Mouse (Mus musculus): ENCODE measurements at regions not wholly inside any gene's neighbourhood (a gene's known extent, or its start where the extent isn't known, plus 50 kb on each side); places are given as distances from the start of the nearest gene placed in this dataset.

DNA sequence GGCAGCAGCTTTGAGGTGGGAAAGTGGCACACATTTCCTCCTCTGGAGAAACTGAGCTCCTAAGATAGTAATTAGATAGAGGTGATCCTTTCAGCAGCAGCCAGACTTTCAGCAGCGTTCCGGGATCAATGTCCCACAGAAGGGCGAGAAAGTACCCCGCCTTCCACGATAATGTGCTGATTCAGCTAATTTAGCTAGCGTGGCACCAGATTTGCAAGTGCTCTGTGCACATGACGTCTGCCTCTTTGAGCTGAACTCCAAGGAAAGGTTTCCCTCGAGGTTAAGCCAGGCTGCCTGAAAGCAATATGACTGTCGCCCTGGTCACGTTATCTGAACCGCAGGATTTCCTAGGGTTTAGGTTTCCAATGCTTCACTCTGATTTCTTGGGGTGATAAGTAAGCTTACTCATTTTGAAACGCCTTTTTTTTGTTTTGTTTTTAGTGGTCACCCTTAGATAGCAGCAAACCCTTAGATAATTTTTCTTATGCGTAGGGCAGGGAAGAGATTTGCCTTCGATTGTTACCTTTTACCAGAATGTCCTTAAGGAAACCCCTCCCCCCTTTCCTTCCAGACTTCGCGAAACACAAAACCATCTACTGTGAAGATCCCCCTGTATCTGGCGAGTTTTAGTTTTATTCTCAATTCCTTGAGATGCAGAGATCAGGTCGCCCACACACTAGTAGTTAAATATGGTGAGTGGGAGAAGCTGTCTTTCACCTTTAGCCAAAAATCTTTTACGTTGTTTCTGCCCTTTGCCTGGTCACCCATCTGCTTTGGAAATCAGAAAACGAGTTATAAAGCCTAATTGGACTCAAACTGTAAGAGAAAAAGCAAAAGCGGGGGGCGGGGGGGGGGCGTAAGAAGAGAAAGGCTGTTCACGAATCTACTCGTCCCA, 64.3 kb upstream of the Cxadr start:
- Histone ChIP-seq H3K36me3 (ENCODE audit: control insufficient read depth, insufficient read depth, low read length) (no peaks in the 10 kb centered on the region), H3K27me3 (ENCODE audit: control insufficient read depth, insufficient read depth, low read length) (peaks cover 4% of the 10 kb centered on the region; the same call in 1 of the 2 replicates), H3K9me3 (ENCODE audit: control insufficient read depth, low read length) (no peaks in the 10 kb centered on the region), H3K4me2 (replicated peaks; ENCODE audit: low read depth, low read length, severe bottlenecking) (peak overlapping the region; percentile 87), H3K9ac (ENCODE audit: low read depth, low read length, severe bottlenecking) (peak overlapping the region; percentile 53), H3K27ac (replicated peaks; ENCODE audit: low read depth, low read length) (0 out of 2 replicates have a peak overlapping the region, but pooled peaks have one; percentile 19), H3K4me3 (replicated peaks; ENCODE audit: low read length) (peak overlapping the region; percentile 45), H3K4me1 (ENCODE audit: control insufficient read depth, insufficient read depth, low read length) (no peaks in the 10 kb centered on the region)
- TF ChIP-seq POLR2A (IDR thresholded peaks at IDR 0.05; ENCODE audit: borderline replicate concordance, extremely low read depth, insufficient read depth, insufficient read length): no peak
- WGBS: 5% methylated on average over 25 of the region's 25 CpGs
- peak; percentile 45 for DNase-seq (ENCODE audit: low spot score)
- peak; percentile 44; the same call in 1 of the 2 replicates for ATAC-seq (ENCODE audit: low FRiP score, low read depth)

DNA sequence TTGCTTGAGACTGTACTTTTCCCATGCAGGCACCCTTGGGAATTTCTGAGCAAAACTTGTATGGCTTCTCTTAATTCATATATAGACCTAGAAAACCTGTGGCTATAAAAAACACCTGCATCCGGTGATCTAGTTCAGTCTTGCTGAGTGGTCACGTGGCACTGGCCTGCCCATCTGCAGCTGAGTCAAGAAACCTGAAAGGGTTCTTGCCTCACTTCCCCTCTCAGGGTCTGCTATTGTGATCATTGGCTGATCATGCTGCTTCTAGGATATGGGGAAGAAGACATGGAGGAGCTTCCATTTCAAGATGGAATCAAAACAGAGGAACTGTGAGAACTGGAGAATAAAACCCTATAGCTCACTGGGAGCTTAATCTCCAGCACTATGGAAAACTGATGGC, 69.1 kb upstream of the Cxadr start:
- Histone ChIP-seq H3K27me3 (ENCODE audit: control insufficient read depth, insufficient read depth, low read length) (peaks cover 4% of the 10 kb centered on the region; the same call in 1 of the 2 replicates), H3K36me3 (ENCODE audit: control insufficient read depth, insufficient read depth, low read length) (no peaks in the 10 kb centered on the region), H3K27ac (replicated peaks; ENCODE audit: low read depth, low read length) (no peak overlapping the region), H3K4me1 (ENCODE audit: control insufficient read depth, insufficient read depth, low read length) (no peaks in the 10 kb centered on the region), H3K9me3 (ENCODE audit: control insufficient read depth, low read length) (0 out of 2 replicates have a peak, but pooled peaks cover 5% of the 10 kb centered on the region), H3K4me2 (replicated peaks; ENCODE audit: low read depth, low read length, severe bottlenecking) (no peak overlapping the region), H3K4me3 (replicated peaks; ENCODE audit: low read length) (no peak overlapping the region), H3K9ac (ENCODE audit: low read depth, low read length, severe bottlenecking) (no peak overlapping the region)
- no peak for TF ChIP-seq POLR2A (IDR thresholded peaks at IDR 0.05; ENCODE audit: borderline replicate concordance, extremely low read depth, insufficient read depth, insufficient read length)
- no peak for DNase-seq (ENCODE audit: low spot score)
- no peak for ATAC-seq (ENCODE audit: low FRiP score, low read depth)
- 65% methylated on average over 2 of the region's 2 CpGs for WGBS

DNA sequence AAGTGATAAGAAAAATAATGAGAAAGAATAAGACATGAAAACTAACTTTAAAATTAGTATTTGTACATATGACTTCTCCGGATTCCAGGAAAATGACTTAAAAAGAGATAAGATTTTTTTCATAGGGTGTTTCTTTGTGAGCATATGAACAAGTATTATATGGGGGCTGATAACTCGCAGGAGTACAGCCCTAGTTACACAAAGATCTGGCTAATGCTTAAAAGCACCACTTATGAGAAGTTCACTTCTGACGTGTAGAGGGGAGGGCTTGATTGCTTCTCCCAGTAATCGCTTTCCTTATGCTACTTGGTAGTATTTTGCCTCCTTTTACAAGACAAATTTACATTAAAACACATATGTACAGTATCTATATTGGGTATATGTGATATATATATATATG, 72.3 kb upstream of the Cxadr start:
- H3K36me3 ChIP-seq (ENCODE audit: control insufficient read depth, insufficient read depth, low read length): no peaks in the 10 kb centered on the region
- H3K4me1 ChIP-seq (ENCODE audit: control insufficient read depth, insufficient read depth, low read length): no peaks in the 10 kb centered on the region
- no peak for ATAC-seq (ENCODE audit: low FRiP score, low read depth)

DNA sequence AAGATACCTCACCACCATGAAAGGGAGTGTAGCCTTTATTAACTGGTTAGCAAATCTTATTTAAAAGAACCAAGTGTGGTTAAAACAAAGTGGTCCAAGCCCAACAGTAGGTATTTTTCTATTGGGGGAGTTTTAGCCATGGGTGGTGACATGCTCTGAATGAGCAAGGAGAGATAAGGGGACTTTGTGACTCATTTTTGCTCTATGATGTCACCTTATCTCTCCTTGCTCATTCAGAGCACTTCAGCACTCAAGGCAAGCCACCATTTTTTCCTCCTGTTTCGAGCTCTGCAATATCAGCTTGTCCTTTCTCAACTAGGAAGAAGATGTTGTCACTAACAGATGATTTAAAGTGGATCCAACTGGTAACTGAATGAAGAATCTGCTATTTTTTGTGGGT, 78.9 kb upstream of the Cxadr start:
- H3K27ac ChIP-seq (replicated peaks; ENCODE audit: low read depth, low read length): no peak overlapping the region
- 61% methylated on average over 1 of the region's 1 CpGs for WGBS
- no peak for DNase-seq (ENCODE audit: low spot score)

More for the DNA sequence above, 72.3 kb upstream of the Cxadr start:
- no peak for DNase-seq (ENCODE audit: low spot score)
- Histone ChIP-seq H3K9ac (ENCODE audit: low read depth, low read length, severe bottlenecking) (no peak overlapping the region), H3K4me3 (replicated peaks; ENCODE audit: low read length) (no peak overlapping the region), H3K27ac (replicated peaks; ENCODE audit: low read depth, low read length) (no peak overlapping the region), H3K27me3 (ENCODE audit: control insufficient read depth, insufficient read depth, low read length) (no peaks in the 10 kb centered on the region), H3K9me3 (ENCODE audit: control insufficient read depth, low read length) (0 out of 2 replicates have a peak, but pooled peaks cover 5% of the 10 kb centered on the region), H3K4me2 (replicated peaks; ENCODE audit: low read depth, low read length, severe bottlenecking) (no peak overlapping the region)
- TF ChIP-seq POLR2A (IDR thresholded peaks at IDR 0.05; ENCODE audit: borderline replicate concordance, extremely low read depth, insufficient read depth, insufficient read length): no peak
- 84% methylated on average over 4 of the region's 4 CpGs for WGBS

DNA sequence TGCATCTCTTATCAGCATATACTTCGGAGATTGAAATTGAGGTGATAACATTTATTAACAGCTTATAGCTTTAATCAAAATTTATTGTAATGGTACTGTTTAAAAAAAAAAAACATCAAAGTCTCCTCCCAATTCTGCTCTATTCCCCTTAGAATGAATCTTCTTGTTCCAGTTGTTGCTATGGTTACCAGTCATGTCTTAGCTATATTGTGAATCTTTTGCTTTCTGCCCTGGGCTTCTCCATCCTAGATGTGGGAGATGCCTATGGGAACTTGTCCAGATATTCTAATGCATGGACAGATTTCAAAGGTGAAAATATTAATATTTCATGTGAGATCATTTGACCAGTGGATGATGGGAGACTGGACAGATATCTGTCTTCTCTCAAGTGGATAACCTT, 79.5 kb upstream of the Cxadr start:
- DNase-seq (ENCODE audit: low spot score) (no peak), ATAC-seq (ENCODE audit: low FRiP score, low read depth) (no peak)
- H3K9me3 ChIP-seq (ENCODE audit: control insufficient read depth, low read length): no peaks in the 10 kb centered on the region
- no peak overlapping the region for H3K4me3 ChIP-seq (replicated peaks; ENCODE audit: low read length)
- H3K9ac ChIP-seq (ENCODE audit: low read depth, low read length, severe bottlenecking): no peak overlapping the region
- H3K36me3 ChIP-seq (ENCODE audit: control insufficient read depth, insufficient read depth, low read length): no peaks in the 10 kb centered on the region
- H3K4me1 ChIP-seq (ENCODE audit: control insufficient read depth, insufficient read depth, low read length): peaks cover 5% of the 10 kb centered on the region; the same call in 1 of the 2 replicates
- TF ChIP-seq POLR2A (IDR thresholded peaks at IDR 0.05; ENCODE audit: borderline replicate concordance, extremely low read depth, insufficient read depth, insufficient read length): no peak
- no peaks in the 10 kb centered on the region for H3K27me3 ChIP-seq (ENCODE audit: control insufficient read depth, insufficient read depth, low read length)
- no peak overlapping the region for H3K4me2 ChIP-seq (replicated peaks; ENCODE audit: low read depth, low read length, severe bottlenecking)
- WGBS: 93% methylated on average over 1 of the region's 1 CpGs
- no peak overlapping the region for H3K27ac ChIP-seq (replicated peaks; ENCODE audit: low read depth, low read length)

More for the DNA sequence above, 78.9 kb upstream of the Cxadr start:
- Histone ChIP-seq H3K4me3 (replicated peaks; ENCODE audit: low read length) (no peak overlapping the region), H3K27me3 (ENCODE audit: control insufficient read depth, insufficient read depth, low read length) (no peaks in the 10 kb centered on the region), H3K36me3 (ENCODE audit: control insufficient read depth, insufficient read depth, low read length) (no peaks in the 10 kb centered on the region), H3K9ac (ENCODE audit: low read depth, low read length, severe bottlenecking) (no peak overlapping the region), H3K4me2 (replicated peaks; ENCODE audit: low read depth, low read length, severe bottlenecking) (no peak overlapping the region), H3K9me3 (ENCODE audit: control insufficient read depth, low read length) (no peaks in the 10 kb centered on the region), H3K4me1 (ENCODE audit: control insufficient read depth, insufficient read depth, low read length) (peaks cover 5% of the 10 kb centered on the region; the same call in 1 of the 2 replicates)
- no peak for ATAC-seq (ENCODE audit: low FRiP score, low read depth)
- TF ChIP-seq POLR2A (IDR thresholded peaks at IDR 0.05; ENCODE audit: borderline replicate concordance, extremely low read depth, insufficient read depth, insufficient read length): no peak
